ENCODE assay signal across 31 mouse cellular contexts in genomic region chr5:96827176-96827575, GRCm38 (mm10).
"Had no signal": no experiment of that assay in that cellular context is flagged by ENCODE, and none has a peak within 500 bp of the region (broad histone marks: within the 10 kb centered on the region; RNA-seq: fewer than 3 reads in every experiment).

No protein-coding gene starts in this region.

- DNase-seq: left cerebral cortex, postnatal 4 days; liver; liver, embryonic 13.5 days; liver, postnatal 0 days; lung, adult 18-20 months; lung, adult 2 months; lung, postnatal 10 days; lung, postnatal 14 days; lung, postnatal 36 days; lung, postnatal 4 days; midbrain, embryonic 14.5 days had no signal

- H3K27me3 ChIP-seq: limb, embryonic 12.5 days; limb, embryonic 13.5 days; limb, embryonic 15.5 days; liver, embryonic 13.5 days; liver, embryonic 15.5 days; lung, embryonic 15.5 days; midbrain, embryonic 12.5 days; midbrain, embryonic 13.5 days; midbrain, embryonic 15.5 days had no signal

- ATAC-seq: liver, embryonic 12.5 days; liver, postnatal 0 days; midbrain, embryonic 13.5 days; midbrain, embryonic 15.5 days; midbrain, embryonic 16.5 days had no signal

- H3K4me2 ChIP-seq: limb, embryonic 12.5 days; limb, embryonic 13.5 days; limb, embryonic 15.5 days; liver, embryonic 11.5 days; liver, embryonic 12.5 days; liver, embryonic 13.5 days; liver, embryonic 15.5 days; lung, embryonic 14.5 days; lung, embryonic 15.5 days; midbrain, embryonic 11.5 days; midbrain, embryonic 12.5 days; midbrain, embryonic 13.5 days; midbrain, embryonic 15.5 days had no signal

- H3K4me1 ChIP-seq: limb, embryonic 10.5 days; limb, embryonic 12.5 days; limb, embryonic 13.5 days; limb, embryonic 15.5 days; liver, embryonic 12.5 days; liver, embryonic 13.5 days; liver, embryonic 15.5 days; lung, embryonic 15.5 days; megakaryocyte, embryonic 14.5 days; midbrain, embryonic 10.5 days; midbrain, embryonic 12.5 days; midbrain, embryonic 13.5 days; midbrain, embryonic 15.5 days had no signal

- H3K9me3 ChIP-seq: limb, embryonic 10.5 days; limb, embryonic 12.5 days; limb, embryonic 13.5 days; limb, embryonic 15.5 days; liver, embryonic 12.5 days; liver, embryonic 13.5 days; liver, embryonic 15.5 days; lung, embryonic 15.5 days; megakaryocyte, embryonic 14.5 days; midbrain, embryonic 10.5 days; midbrain, embryonic 12.5 days; midbrain, embryonic 13.5 days; midbrain, embryonic 15.5 days had no signal

- H3K27ac ChIP-seq: left cerebral cortex, adult 2 months; limb, embryonic 10.5 days; limb, embryonic 12.5 days; limb, embryonic 13.5 days; limb, embryonic 15.5 days; liver, embryonic 12.5 days; liver, embryonic 13.5 days; liver, embryonic 14.5 days; liver, embryonic 15.5 days; lung, embryonic 15.5 days; macrophage; midbrain, embryonic 10.5 days; midbrain, embryonic 12.5 days; midbrain, embryonic 13.5 days; midbrain, embryonic 15.5 days had no signal

- H3K36me3 ChIP-seq: limb, embryonic 10.5 days; limb, embryonic 12.5 days; limb, embryonic 13.5 days; limb, embryonic 15.5 days; liver, embryonic 12.5 days; liver, embryonic 13.5 days; liver, embryonic 15.5 days; lung, embryonic 15.5 days; midbrain, embryonic 10.5 days; midbrain, embryonic 12.5 days; midbrain, embryonic 13.5 days; midbrain, embryonic 15.5 days had no signal

- H3K9ac ChIP-seq: limb, embryonic 12.5 days; limb, embryonic 13.5 days; limb, embryonic 15.5 days; liver, embryonic 12.5 days; liver, embryonic 13.5 days; liver, embryonic 14.5 days; liver, embryonic 15.5 days; liver, postnatal 0 days; lung, embryonic 14.5 days; lung, embryonic 15.5 days; midbrain, embryonic 12.5 days; midbrain, embryonic 13.5 days; midbrain, embryonic 15.5 days had no signal

- H3K4me3 ChIP-seq: left cerebral cortex, adult 2 months; limb, embryonic 10.5 days; limb, embryonic 12.5 days; limb, embryonic 13.5 days; limb, embryonic 15.5 days; liver, embryonic 12.5 days; liver, embryonic 13.5 days; liver, embryonic 15.5 days; lung, embryonic 15.5 days; megakaryocyte, embryonic 14.5 days; midbrain, embryonic 10.5 days; midbrain, embryonic 12.5 days; midbrain, embryonic 13.5 days; midbrain, embryonic 15.5 days; myocyte had no signal
